Mouse (Mus musculus) stomach, postnatal 0 days (tissue): Measurements from ENCODE around the gene Ints5. TPM values are rescaled to one million over a fixed set of nuclear protein-coding genes. Genes with fewer than 3 reads are reported as not detected.

Experiments used
- ATAC-seq: fragments of 200-750 bp; cut with Nextera tagmentation; 2 replicates; pipeline ENCODE4 v1.8.0; 2017; ENCODE audit not compliant: low FRiP score, low TSS enrichment
- DNase-seq: peaks from one replicate; pipeline ENCODE4 v3.0.0-alpha.2; 2016; ENCODE audit warnings: low spot score
- H3K27ac ChIP-seq: fragments of 300-500 bp; sonication (generic); replicated peaks from 2 replicates; pipeline ENCODE4 v1.5.1; 2014; ENCODE audit warnings: mild to moderate bottlenecking, control low read depth
- H3K27me3 ChIP-seq: fragments of 300-500 bp; sonication (generic); 2 replicates; pipeline ENCODE4 v1.6.1; 2014; ENCODE audit warnings: low read length; ENCODE audit not compliant: control insufficient read depth, insufficient read depth
- H3K36me3 ChIP-seq: fragments of 300-500 bp; sonication (generic); 2 replicates; pipeline ENCODE4 v1.6.1; 2014; ENCODE audit warnings: low read length, mixed read lengths; ENCODE audit not compliant: control insufficient read depth, insufficient read depth
- H3K4me1 ChIP-seq: fragments of 300-500 bp; sonication (generic); replicated peaks from 2 replicates; pipeline ENCODE4 v1.6.1; 2014; ENCODE audit warnings: antibody characterized with exemption; ENCODE audit not compliant: control insufficient read depth, insufficient read depth
- H3K4me2 ChIP-seq: fragments of 300-500 bp; sonication (generic); replicated peaks from 2 replicates; pipeline ENCODE4 v1.6.1; 2014; ENCODE audit warnings: low read depth, mild to moderate bottlenecking, control low read depth, moderate library complexity
- H3K4me3 ChIP-seq: fragments of 300-500 bp; sonication (generic); 2 replicates; pipeline ENCODE4 v1.5.1; 2014; ENCODE audit warnings: low read depth, low read length, control low read depth
- H3K9ac ChIP-seq: fragments of 300-500 bp; sonication (generic); 2 replicates; pipeline ENCODE4 v1.6.1; 2014; ENCODE audit warnings: mild to moderate bottlenecking, low read length, control low read depth, mixed read lengths
- H3K9me3 ChIP-seq: fragments of 300-500 bp; sonication (generic); 2 replicates; pipeline ENCODE4 v1.6.1; 2016; ENCODE audit warnings: low read length; ENCODE audit not compliant: control insufficient read depth
- CTCF ChIP-seq: IDR thresholded peaks from 2 replicates; pipeline ENCODE4 v1.5.1; 2016; ENCODE audit warnings: antibody characterized with exemption, low read depth, mild to moderate bottlenecking, moderate library complexity
- EP300 ChIP-seq: optimal IDR thresholded peaks from 2 replicates; pipeline ENCODE3; 2016; ENCODE audit warnings: antibody characterized with exemption
- WGBS: fragments of 180-500 bp; shearing (Covaris S2); extraction: QIAGEN DNeasy Blood & Tissue Kit; methylation state at CpG from one replicate; pipeline ENCODE4 v1.1.7; 2014; 5-methylcytosine and 5-hydroxymethylcytosine counted together
- polyA plus RNA-seq: library from polyadenylated mRNA; unstranded; fragments of >200 nt; fragmentation: Nextera tagmentation; extraction: Ambion mirVana; gene quantifications from 2 replicates; pipeline ENCODE4 v1.2.1, GENCODE M21; 2015

Gene Ints5
- polyA plus RNA-seq, 1 experiment from 2014 or later, result 19.1 TPM

DNA sequence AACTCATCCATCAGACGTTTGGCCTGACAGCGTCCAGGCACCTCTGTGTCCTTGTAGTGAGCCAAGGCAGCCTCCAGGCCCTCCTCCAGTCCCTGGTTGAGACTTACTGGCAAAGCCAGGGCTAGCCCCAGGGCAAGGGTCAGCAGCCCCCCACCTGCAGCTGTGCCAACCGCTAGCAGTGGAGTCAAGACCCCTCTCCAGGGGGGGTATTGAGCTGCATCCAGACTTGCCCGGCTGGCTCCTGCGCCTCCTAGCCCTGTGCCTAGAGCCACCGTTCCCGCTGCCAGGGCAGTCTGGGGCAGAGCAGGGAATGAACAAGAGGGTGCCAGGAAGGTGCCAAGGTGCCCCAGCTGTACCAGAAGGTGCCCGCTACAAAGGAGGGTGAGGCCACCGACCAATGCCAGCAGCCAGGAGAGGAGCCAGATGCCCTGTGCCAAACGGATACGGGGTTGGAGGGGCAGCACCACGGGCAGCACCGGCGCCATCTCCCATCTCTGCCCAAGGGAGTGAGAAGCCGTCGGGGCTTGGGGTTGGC, 36.0 kb downstream of the Ints5 start:
- Histone ChIP-seq H3K4me1 (peaks cover 6% of the 10 kb centered on the region; the same call in 1 of the 2 replicates), H3K27ac (peak overlapping the region; percentile 93), H3K27me3 (no peaks in the 10 kb centered on the region), H3K9ac (peak overlapping the region; percentile 88), H3K36me3 (peaks cover 11% of the 10 kb centered on the region; the same call in 1 of the 2 replicates), H3K4me3 (peak overlapping the region; percentile 81), H3K4me2 (peak overlapping the region; percentile 90), H3K9me3 (no peaks in the 10 kb centered on the region)
- DNase-seq (no peak), ATAC-seq (peak; percentile 11; the same call in 1 of the 2 replicates)
- TF ChIP-seq CTCF (no peak), EP300 (no peak)
- WGBS, result 31% methylated on average over 16 of the region's 16 CpGs

DNA sequence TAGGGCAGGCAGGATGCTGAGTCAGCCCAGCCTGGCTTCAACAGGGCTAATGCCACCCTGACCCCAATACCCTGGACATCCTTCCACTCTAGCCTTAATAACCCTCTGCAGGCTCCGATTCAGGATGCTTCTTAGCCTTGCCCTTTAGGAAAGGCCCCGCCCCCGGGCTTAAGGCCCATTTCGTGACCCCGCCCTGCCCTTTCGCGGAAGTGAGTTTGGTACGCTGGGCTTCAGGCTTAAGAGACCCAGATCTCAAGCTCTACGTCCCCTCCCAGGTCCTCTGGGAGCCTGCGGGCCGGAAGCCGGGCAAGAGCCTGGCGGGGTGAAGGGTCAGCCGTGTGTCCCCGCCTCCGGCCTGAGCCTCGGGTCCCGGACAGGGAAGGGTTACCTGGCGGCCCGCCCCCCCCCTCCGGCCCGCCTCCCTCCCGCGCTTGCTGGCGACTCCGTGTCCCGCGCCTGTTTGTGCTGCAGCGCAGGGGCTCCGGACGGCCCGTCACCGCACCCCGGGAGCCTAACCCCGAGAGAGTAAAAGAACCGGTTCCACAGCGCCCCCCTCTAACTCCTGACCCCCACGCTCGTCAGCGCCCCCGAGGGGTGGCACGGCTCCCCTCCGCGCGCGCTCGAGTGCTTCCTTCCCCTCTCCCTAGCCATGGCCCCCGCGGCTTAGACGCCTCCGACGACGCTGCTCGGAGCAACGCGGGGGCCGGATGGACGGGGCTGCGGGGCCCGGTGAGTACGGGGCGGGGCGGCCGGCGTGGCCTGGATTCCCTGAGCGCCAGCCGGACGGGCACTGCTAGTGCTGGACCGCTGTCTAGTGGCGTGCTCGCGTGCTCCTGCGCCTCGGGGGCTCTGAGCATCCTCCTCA, 36.7 kb downstream of the Ints5 start, which contains the start of the genes Rom1 and Eml3:
Gene Rom1, minus strand, starts transcription at position 133 of the 865 bp plus-strand sequence.
Gene Eml3, plus strand, starts transcription at position 329 of the 865 bp plus-strand sequence.
- H3K9ac ChIP-seq, result peak within 1 kb of the TSS; percentile 88
- peak within 1 kb of the TSS; percentile 81 for H3K4me3 ChIP-seq
- ATAC-seq (peak; percentile 84), DNase-seq (peak; percentile 88)
- peak within 1 kb of the TSS; percentile 93 for H3K27ac ChIP-seq
- H3K4me2 ChIP-seq, result peak within 1 kb of the TSS; percentile 90
- WGBS, result under 1% methylated on average over 31 of the region's 74 CpGs
- no peaks in the 10 kb centered on the region for H3K27me3 ChIP-seq
- TF ChIP-seq EP300 (no peak), CTCF (peak; percentile 63)
- H3K36me3 ChIP-seq, result peaks cover 11% of the 10 kb centered on the region; the same call in 1 of the 2 replicates
- no peaks in the 10 kb centered on the region for H3K9me3 ChIP-seq
- H3K4me1 ChIP-seq, result peaks cover 6% of the 10 kb centered on the region; the same call in 1 of the 2 replicates

DNA sequence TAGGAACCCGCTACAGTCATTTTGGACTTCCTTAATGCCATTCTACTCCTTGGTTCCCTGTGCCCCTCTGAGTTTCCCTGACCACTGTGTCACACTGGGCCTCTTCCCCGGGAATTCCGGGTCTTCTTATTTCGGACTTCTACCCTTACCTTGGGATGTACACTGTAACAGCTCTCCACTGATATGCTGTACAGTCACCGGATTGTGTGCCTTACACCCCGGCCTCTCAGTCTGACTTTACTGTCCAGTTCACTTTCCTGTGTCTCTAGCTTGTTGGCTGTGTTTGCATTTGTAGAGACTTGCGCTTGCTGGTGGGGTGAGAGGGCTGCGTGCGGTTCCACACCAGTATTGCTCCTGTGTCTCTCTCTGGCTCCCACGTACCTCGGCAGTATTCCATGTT, 37.3 kb downstream of the Ints5 start:
- Histone ChIP-seq H3K27me3 (no peaks in the 10 kb centered on the region), H3K27ac (peak overlapping the region; percentile 93), H3K36me3 (peaks cover 17% of the 10 kb centered on the region; the same call in 1 of the 2 replicates), H3K9me3 (no peaks in the 10 kb centered on the region), H3K9ac (peak overlapping the region; percentile 88), H3K4me2 (peak overlapping the region; percentile 90), H3K4me1 (peaks cover 6% of the 10 kb centered on the region; the same call in 1 of the 2 replicates), H3K4me3 (peak overlapping the region; percentile 81)
- TF ChIP-seq EP300 (no peak), CTCF (no peak)
- ATAC-seq (no peak), DNase-seq (no peak)
- WGBS, result 3% methylated on average over 11 of the region's 11 CpGs

DNA sequence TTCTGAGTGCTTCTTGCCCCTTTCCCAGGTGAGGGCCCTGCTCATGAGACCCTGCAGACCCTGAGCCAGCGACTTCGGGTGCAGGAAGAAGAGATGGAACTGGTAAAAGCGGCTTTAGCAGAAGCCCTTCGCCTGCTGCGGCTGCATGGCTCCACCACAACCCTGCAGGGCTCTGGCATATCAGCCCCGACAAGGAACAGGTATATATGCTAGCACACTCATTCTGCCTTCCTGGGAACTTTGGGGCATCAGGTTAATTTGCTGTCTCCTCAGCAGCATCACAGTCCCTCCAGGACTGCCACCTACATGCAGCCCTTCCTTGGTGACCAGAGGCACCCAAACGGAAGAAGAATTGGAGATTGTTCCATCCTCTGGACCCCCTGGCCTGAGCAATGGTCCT, 38.0 kb downstream of the Ints5 start:
- peak overlapping the region; percentile 90 for H3K4me2 ChIP-seq
- H3K27me3 ChIP-seq, result no peaks in the 10 kb centered on the region
- WGBS, result 79% methylated on average over 7 of the region's 7 CpGs
- H3K9ac ChIP-seq, result peak overlapping the region; percentile 88
- peak overlapping the region; percentile 81 for H3K4me3 ChIP-seq
- no peak for DNase-seq
- TF ChIP-seq EP300 (no peak), CTCF (no peak)
- ATAC-seq, result no peak
- 0 out of 2 replicates have a peak overlapping the region, but pooled peaks have one; percentile 93 for H3K27ac ChIP-seq
- H3K4me1 ChIP-seq, result peaks cover 6% of the 10 kb centered on the region; the same call in 1 of the 2 replicates
- peaks cover 16% of the 10 kb centered on the region; the same call in 1 of the 2 replicates for H3K36me3 ChIP-seq
- no peaks in the 10 kb centered on the region for H3K9me3 ChIP-seq

DNA sequence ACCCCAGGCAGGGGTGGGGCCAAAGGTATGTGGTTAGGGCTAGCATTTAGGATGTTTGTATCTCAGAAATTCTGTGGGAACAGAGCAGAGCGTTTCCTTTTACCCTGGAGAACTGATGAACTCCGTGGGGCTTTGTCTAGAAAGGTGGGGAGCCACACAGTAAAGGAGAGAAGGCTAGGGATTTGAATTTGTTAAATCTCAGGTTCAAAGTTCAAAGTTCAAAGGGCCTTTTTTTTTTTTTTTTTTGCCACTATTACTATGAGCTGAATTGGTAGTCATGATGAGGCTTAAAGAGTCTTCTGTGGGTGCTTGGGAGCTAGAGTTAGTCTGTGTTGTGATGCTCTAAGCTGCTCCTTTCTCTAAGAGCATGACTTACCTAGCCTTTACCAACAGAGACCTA, 43.9 kb downstream of the Ints5 start:
- 89% methylated on average over 2 of the region's 2 CpGs for WGBS

More for the DNA sequence above, 43.9 kb downstream of the Ints5 start:
- Histone ChIP-seq H3K36me3 (peaks cover 15% of the 10 kb centered on the region), H3K4me3 (no peak overlapping the region), H3K9me3 (no peaks in the 10 kb centered on the region), H3K4me2 (no peak overlapping the region), H3K27me3 (no peaks in the 10 kb centered on the region), H3K27ac (no peak overlapping the region), H3K4me1 (no peaks in the 10 kb centered on the region), H3K9ac (no peak overlapping the region)
- TF ChIP-seq EP300 (no peak), CTCF (no peak)
- DNase-seq, result no peak
- no peak for ATAC-seq
